Mouse (Mus musculus): Measurements from ENCODE around the gene Gp9. TPM values are rescaled to one million over a fixed set of nuclear protein-coding genes. Genes with fewer than 3 reads are reported as not detected.

Gene Gp9
- polyA plus RNA-seq, 1 experiment: not detected

DNA sequence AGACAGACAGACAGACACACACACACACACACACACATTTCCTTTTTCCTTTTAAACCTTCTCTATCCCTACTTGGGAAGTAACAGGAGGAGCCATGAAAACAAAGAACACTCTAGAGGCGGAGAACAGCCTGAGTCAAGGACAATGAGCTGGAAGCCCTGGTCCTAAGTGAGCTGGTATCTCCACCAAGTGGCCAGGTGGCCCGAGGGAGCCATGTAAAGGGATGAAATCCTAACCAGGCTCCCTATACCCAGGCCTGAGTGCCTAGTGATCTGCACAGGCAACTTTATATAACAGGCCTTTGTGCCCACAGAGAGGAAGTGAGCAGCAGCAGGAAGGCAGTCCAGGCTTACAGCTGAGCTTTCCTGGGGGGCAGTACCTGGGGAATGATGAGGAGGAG is 29.0 kb downstream of the Gp9 start:
- H3K4me2 ChIP-seq (ENCODE audit: low read depth): peak overlapping the region; percentile 2
- no peak overlapping the region for H3ac ChIP-seq (ENCODE audit: control insufficient read depth, insufficient read length)
- no peaks in the 10 kb centered on the region for H3K79me2 ChIP-seq (ENCODE audit: control insufficient read depth, insufficient read depth)
- TF ChIP-seq REST (IDR thresholded peaks at IDR 0.05; ENCODE audit: insufficient read depth, insufficient read length) (no peak), MYOD1 (IDR thresholded peaks at IDR 0.05; ENCODE audit: control insufficient read depth in 1 of 3, insufficient read length in 2 of 3, low read depth in 2 of 3) (no peak), POLR2A (IDR thresholded peaks at IDR 0.05; ENCODE audit: insufficient read length, low read depth) (no peak), MYOG (IDR thresholded peaks at IDR 0.05; ENCODE audit: control insufficient read depth in 1 of 3, insufficient read depth in 1 of 3, insufficient read length in 2 of 3, low read depth in 2 of 3) (no peak), USF1 (IDR thresholded peaks at IDR 0.05; ENCODE audit: low read depth) (no peak), TCF3 (IDR thresholded peaks at IDR 0.05; ENCODE audit: insufficient read length, low read depth) (no peak), TCF12 (IDR thresholded peaks at IDR 0.05; ENCODE audit: insufficient read depth, poor library complexity, severe bottlenecking) (no peak)
- no peak overlapping the region for H3K4me3 ChIP-seq
- no peaks in the 10 kb centered on the region for H3K27me3 ChIP-seq (ENCODE audit: control insufficient read depth, insufficient read depth, insufficient read length)
- no peaks in the 10 kb centered on the region for H3K36me3 ChIP-seq (ENCODE audit: control insufficient read depth, insufficient read depth)

DNA sequence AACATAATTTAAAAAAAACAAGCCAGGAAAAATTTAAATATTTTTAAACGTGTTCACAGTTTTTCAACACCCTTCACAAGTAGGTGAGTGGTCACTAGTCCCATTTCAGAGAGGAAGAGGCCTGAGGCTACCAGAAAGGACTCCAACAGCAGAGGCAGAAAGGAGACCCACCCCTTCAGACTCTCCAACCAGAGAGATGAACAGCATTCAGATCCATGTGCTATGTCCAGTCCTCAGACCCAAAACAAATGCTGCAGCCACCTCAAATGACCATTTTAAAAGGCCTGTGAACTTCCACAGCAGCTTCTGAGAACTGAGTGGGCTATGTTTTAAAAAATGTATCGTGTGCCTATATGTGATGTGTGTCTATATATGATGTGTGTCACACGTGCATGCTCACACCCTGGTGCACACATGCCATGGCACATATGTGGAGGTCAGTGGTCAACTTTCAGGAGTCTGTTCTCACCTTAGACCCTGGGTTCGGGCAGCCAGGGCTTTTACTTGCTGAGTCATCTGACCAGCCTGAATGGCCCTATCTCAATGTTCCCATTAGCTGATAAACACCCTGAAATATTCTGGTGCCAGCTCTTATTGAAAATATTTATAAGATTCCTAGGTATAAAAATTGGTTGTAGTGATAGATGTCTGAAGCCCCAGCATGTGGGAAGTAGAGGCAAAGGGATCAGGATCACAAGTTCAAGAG is 30.0 kb downstream of the Gp9 start:
- Histone ChIP-seq H3ac (ENCODE audit: control insufficient read depth, insufficient read length) (no peak overlapping the region), H3K4me3 (no peak overlapping the region), H3K36me3 (ENCODE audit: control insufficient read depth, insufficient read depth) (no peaks in the 10 kb centered on the region), H3K79me2 (ENCODE audit: control insufficient read depth, insufficient read depth) (no peaks in the 10 kb centered on the region), H3K4me2 (ENCODE audit: low read depth) (no peak overlapping the region), H3K27me3 (ENCODE audit: control insufficient read depth, insufficient read depth, insufficient read length) (no peaks in the 10 kb centered on the region)
- TF ChIP-seq TCF3 (IDR thresholded peaks at IDR 0.05; ENCODE audit: insufficient read length, low read depth) (no peak), USF1 (IDR thresholded peaks at IDR 0.05; ENCODE audit: low read depth) (no peak), REST (IDR thresholded peaks at IDR 0.05; ENCODE audit: insufficient read depth, insufficient read length) (no peak), CEBPB (IDR thresholded peaks at IDR 0.05; ENCODE audit: insufficient read depth, poor library complexity, severe bottlenecking) (no peak), POLR2A (IDR thresholded peaks at IDR 0.05; ENCODE audit: insufficient read length, low read depth) (no peak), POLR2AphosphoS2 (IDR thresholded peaks at IDR 0.05; ENCODE audit: insufficient read length, low read depth) (no peak), E2F4 (IDR thresholded peaks at IDR 0.05; ENCODE audit: insufficient read depth) (no peak), MYOG (IDR thresholded peaks at IDR 0.05; ENCODE audit: control insufficient read depth in 1 of 3, insufficient read depth in 1 of 3, insufficient read length in 2 of 3, low read depth in 2 of 3) (no peak), TCF12 (IDR thresholded peaks at IDR 0.05; ENCODE audit: insufficient read depth, poor library complexity, severe bottlenecking) (no peak), MAX (IDR thresholded peaks at IDR 0.05; ENCODE audit: low read depth) (no peak), MYOD1 (IDR thresholded peaks at IDR 0.05; ENCODE audit: control insufficient read depth in 1 of 3, insufficient read length in 2 of 3, low read depth in 2 of 3) (no peak), SRF (IDR thresholded peaks at IDR 0.05; ENCODE audit: control insufficient read depth, insufficient read length, low read depth) (no peak)

DNA sequence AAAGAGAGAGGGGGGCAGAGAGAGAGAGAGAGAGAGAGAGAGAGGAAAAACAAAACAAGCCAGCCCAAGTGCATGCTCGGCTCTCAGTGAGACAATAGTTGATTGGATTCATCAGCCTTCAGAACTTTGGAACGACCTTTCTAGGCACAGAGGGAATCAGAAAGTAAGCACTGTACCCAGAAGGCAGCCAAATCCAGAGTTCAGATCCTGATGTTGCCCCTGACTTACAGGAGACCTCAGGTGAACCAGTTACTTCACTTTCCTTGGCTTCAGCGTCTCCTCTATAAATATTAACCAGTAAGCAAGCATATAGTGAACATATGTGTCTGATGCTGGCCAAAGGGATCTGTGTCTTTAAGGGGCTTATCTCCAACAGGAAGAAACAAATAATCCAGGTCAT is 30.6 kb downstream of the Gp9 start:
- Histone ChIP-seq H3K36me3 (ENCODE audit: control insufficient read depth, insufficient read depth) (no peaks in the 10 kb centered on the region), H3K79me2 (ENCODE audit: control insufficient read depth, insufficient read depth) (no peaks in the 10 kb centered on the region), H3K4me3 (no peak overlapping the region), H3ac (ENCODE audit: control insufficient read depth, insufficient read length) (no peak overlapping the region), H3K27me3 (ENCODE audit: control insufficient read depth, insufficient read depth, insufficient read length) (no peaks in the 10 kb centered on the region), H3K4me2 (ENCODE audit: low read depth) (no peak overlapping the region)
- TF ChIP-seq MAX (IDR thresholded peaks at IDR 0.05; ENCODE audit: low read depth): no peak
- no peak for TF ChIP-seq POLR2AphosphoS2 (IDR thresholded peaks at IDR 0.05; ENCODE audit: insufficient read length, low read depth)
- TF ChIP-seq USF1 (IDR thresholded peaks at IDR 0.05; ENCODE audit: low read depth): no peak
- TF ChIP-seq CEBPB (IDR thresholded peaks at IDR 0.05; ENCODE audit: insufficient read depth, poor library complexity, severe bottlenecking): no peak
- TF ChIP-seq E2F4 (IDR thresholded peaks at IDR 0.05; ENCODE audit: insufficient read depth): no peak
- TF ChIP-seq MYOG (IDR thresholded peaks at IDR 0.05; ENCODE audit: control insufficient read depth in 1 of 3, insufficient read depth in 1 of 3, insufficient read length in 2 of 3, low read depth in 2 of 3): no peak
- TF ChIP-seq TCF3 (IDR thresholded peaks at IDR 0.05; ENCODE audit: insufficient read length, low read depth): no peak
- no peak for TF ChIP-seq POLR2A (IDR thresholded peaks at IDR 0.05; ENCODE audit: insufficient read length, low read depth)
- TF ChIP-seq SRF (IDR thresholded peaks at IDR 0.05; ENCODE audit: control insufficient read depth, insufficient read length, low read depth): no peak
- no peak for TF ChIP-seq TCF12 (IDR thresholded peaks at IDR 0.05; ENCODE audit: insufficient read depth, poor library complexity, severe bottlenecking)
- no peak for TF ChIP-seq MYOD1 (IDR thresholded peaks at IDR 0.05; ENCODE audit: control insufficient read depth in 1 of 3, insufficient read length in 2 of 3, low read depth in 2 of 3)

DNA sequence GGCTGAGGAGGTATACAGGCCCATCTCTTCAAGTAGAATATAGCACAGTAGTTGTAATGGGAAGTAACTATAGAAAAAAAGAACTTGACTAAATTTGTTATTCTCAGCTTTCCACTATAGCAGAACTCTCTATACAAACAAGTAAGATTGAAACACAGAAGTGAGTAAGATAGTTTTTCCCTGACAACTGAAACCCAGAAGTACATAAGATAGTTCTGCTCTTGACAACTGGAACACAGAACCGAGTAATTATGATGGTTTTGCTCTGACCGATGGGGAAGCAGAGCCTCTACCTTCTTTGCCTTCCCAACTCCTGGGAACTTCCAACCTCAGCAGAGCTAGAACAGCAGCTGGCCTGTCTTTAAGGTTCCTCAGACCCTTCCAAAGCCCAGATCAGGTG is 31.3 kb downstream of the Gp9 start:
- Histone ChIP-seq H3K27me3 (ENCODE audit: control insufficient read depth, insufficient read depth, insufficient read length) (no peaks in the 10 kb centered on the region), H3ac (ENCODE audit: control insufficient read depth, insufficient read length) (no peak overlapping the region), H3K36me3 (ENCODE audit: control insufficient read depth, insufficient read depth) (no peaks in the 10 kb centered on the region), H3K4me3 (no peak overlapping the region), H3K79me2 (ENCODE audit: control insufficient read depth, insufficient read depth) (no peaks in the 10 kb centered on the region), H3K4me2 (ENCODE audit: low read depth) (peak overlapping the region; percentile 84)
- no peak for TF ChIP-seq MYOD1 (IDR thresholded peaks at IDR 0.05; ENCODE audit: control insufficient read depth in 1 of 3, insufficient read length in 2 of 3, low read depth in 2 of 3)
- no peak for TF ChIP-seq USF1 (IDR thresholded peaks at IDR 0.05; ENCODE audit: low read depth)
- no peak for TF ChIP-seq POLR2A (IDR thresholded peaks at IDR 0.05; ENCODE audit: insufficient read length, low read depth)
- no peak for TF ChIP-seq MAX (IDR thresholded peaks at IDR 0.05; ENCODE audit: low read depth)
- no peak for TF ChIP-seq SRF (IDR thresholded peaks at IDR 0.05; ENCODE audit: control insufficient read depth, insufficient read length, low read depth)
- no peak for TF ChIP-seq POLR2AphosphoS2 (IDR thresholded peaks at IDR 0.05; ENCODE audit: insufficient read length, low read depth)
- TF ChIP-seq REST (IDR thresholded peaks at IDR 0.05; ENCODE audit: insufficient read depth, insufficient read length): no peak
- TF ChIP-seq MYOG (IDR thresholded peaks at IDR 0.05; ENCODE audit: control insufficient read depth in 1 of 3, insufficient read depth in 1 of 3, insufficient read length in 2 of 3, low read depth in 2 of 3): no peak
- TF ChIP-seq TCF3 (IDR thresholded peaks at IDR 0.05; ENCODE audit: insufficient read length, low read depth): no peak
- TF ChIP-seq TCF12 (IDR thresholded peaks at IDR 0.05; ENCODE audit: insufficient read depth, poor library complexity, severe bottlenecking): no peak
- TF ChIP-seq CEBPB (IDR thresholded peaks at IDR 0.05; ENCODE audit: insufficient read depth, poor library complexity, severe bottlenecking): no peak
- TF ChIP-seq E2F4 (IDR thresholded peaks at IDR 0.05; ENCODE audit: insufficient read depth): no peak

Measured in myocyte (in vitro differentiated cells).